Mouse (Mus musculus) forebrain, embryonic 14.5 days (tissue): ENCODE results near the gene Cpne8. TPM values are rescaled to one million over a fixed set of nuclear protein-coding genes. Genes with fewer than 3 reads are reported as not detected.
"Not testable (repeated sequence)": the region's sequence is repeated elsewhere in the genome, so short reads cannot be mapped to it uniquely, and the experiment has no call there.

Experiments
- ATAC-seq: fragments of 200-750 bp; cut with Nextera tagmentation; 2 replicates; pipeline ENCODE4 v1.8.0; 2017; ENCODE audit warnings: mild to moderate bottlenecking, moderate library complexity
- DNase-seq: peaks from one replicate; pipeline ENCODE4 v3.0.0-alpha.2; 2015; ENCODE audit warnings: low spot score
- H3K27ac ChIP-seq: fragments of 300-500 bp; sonication (generic); 2 replicates; pipeline ENCODE4 v1.5.1; 2014; ENCODE audit warnings: low read depth, mild to moderate bottlenecking, control low read depth, low read length, moderate library complexity
- H3K27me3 ChIP-seq: fragments of 300-500 bp; sonication (generic); replicated peaks from 2 replicates; pipeline ENCODE4 v1.6.1; 2014; ENCODE audit warnings: low read length, control low read depth, mixed read lengths; ENCODE audit not compliant: control insufficient read depth, insufficient read depth
- H3K36me3 ChIP-seq: fragments of 300-500 bp; sonication (generic); 2 replicates; pipeline ENCODE4 v1.6.1; 2014; ENCODE audit warnings: low read length, control low read depth; ENCODE audit not compliant: control insufficient read depth, insufficient read depth
- H3K4me1 ChIP-seq: fragments of 300-500 bp; sonication (generic); 2 replicates; pipeline ENCODE4 v1.6.1; 2014; ENCODE audit warnings: antibody characterized with exemption, low read length, control low read depth; ENCODE audit not compliant: control insufficient read depth, insufficient read depth
- H3K4me2 ChIP-seq: fragments of 300-500 bp; sonication (generic); 2 replicates; pipeline ENCODE4 v1.6.1; 2014; ENCODE audit warnings: mild to moderate bottlenecking, control low read depth, low read length
- H3K4me3 ChIP-seq: fragments of 300-500 bp; sonication (generic); 2 replicates; pipeline ENCODE4 v1.5.1; 2014; ENCODE audit warnings: low read depth, low read length, control low read depth
- H3K9ac ChIP-seq: fragments of 300-500 bp; sonication (generic); 2 replicates; pipeline ENCODE4 v1.6.1; 2014; ENCODE audit warnings: mild to moderate bottlenecking, low read length, control low read depth, moderate library complexity
- H3K9me3 ChIP-seq: fragments of 300-500 bp; sonication (generic); replicated peaks from 2 replicates; pipeline ENCODE4 v1.6.1; 2016; ENCODE audit warnings: low read length, control low read depth, mixed read lengths; ENCODE audit not compliant: control insufficient read depth
- WGBS: fragments of 180-500 bp; shearing (Covaris S2); extraction: QIAGEN DNeasy Blood & Tissue Kit; methylation state at CpG from one replicate; pipeline ENCODE4 v1.1.7; 2014; 5-methylcytosine and 5-hydroxymethylcytosine counted together
- polyA plus RNA-seq: library from polyadenylated mRNA; unstranded; fragments of >200 nt; fragmentation: Nextera tagmentation; extraction: Ambion mirVana; gene quantifications from 2 replicates; pipeline ENCODE4 v1.2.1, GENCODE M21; 2014

Cpne8 gene
- polyA plus RNA-seq, 1 experiment from 2014 or later: 4.9 TPM

DNA sequence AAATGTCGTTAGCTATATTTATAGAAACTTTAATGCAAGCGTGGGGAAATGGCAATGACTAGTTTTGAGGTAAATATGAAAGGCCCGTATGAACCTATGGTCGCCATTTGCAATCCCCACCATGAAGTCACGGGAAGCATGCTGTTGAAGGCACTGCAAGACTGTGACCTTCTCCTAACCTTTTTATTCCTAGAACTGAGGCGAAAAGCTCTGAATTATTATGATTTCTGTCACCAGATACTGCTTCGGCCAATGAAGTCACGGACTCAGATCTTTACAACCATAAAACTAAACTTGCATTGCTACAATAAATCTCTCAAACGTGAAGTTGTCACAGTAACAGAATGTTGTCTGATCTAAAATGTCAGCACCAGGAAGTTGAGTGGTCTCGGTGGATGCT lies 33.4 kb downstream of the Cpne8 start:
- Histone ChIP-seq H3K27ac (no peak overlapping the region), H3K27me3 (no peaks in the 10 kb centered on the region), H3K9me3 (no peaks in the 10 kb centered on the region), H3K4me2 (no peak overlapping the region), H3K36me3 (no peaks in the 10 kb centered on the region), H3K9ac (no peak overlapping the region), H3K4me3 (no peak overlapping the region), H3K4me1 (no peaks in the 10 kb centered on the region)
- WGBS: 89% methylated on average over 10 of the region's 10 CpGs
- DNase-seq (no peak), ATAC-seq (no peak)

- no peaks in the 10 kb centered on the region for H3K36me3 ChIP-seq
- DNase-seq (no peak), ATAC-seq (no peak)
- no peaks in the 10 kb centered on the region for H3K27me3 ChIP-seq
- no peaks in the 10 kb centered on the region for H3K9me3 ChIP-seq
- no peaks in the 10 kb centered on the region for H3K4me1 ChIP-seq
- no peak overlapping the region for H3K4me2 ChIP-seq
- H3K4me3 ChIP-seq: no peak overlapping the region
- H3K9ac ChIP-seq: no peak overlapping the region
- H3K27ac ChIP-seq: no peak overlapping the region
- WGBS: 81% methylated on average over 5 of the region's 5 CpGs
Observed at GRCm38 (mm10) chr15:90624201-90624600, 55.0 kb downstream of the Cpne8 start.

GRCm38 (mm10) chr15:90622005-90622404 lies 57.2 kb downstream of the Cpne8 start:
- WGBS: 97% methylated on average over 3 of the region's 3 CpGs
- ATAC-seq: no peak
- DNase-seq: no peak
- H3K27ac ChIP-seq: no peak overlapping the region
- no peak overlapping the region for H3K4me3 ChIP-seq
- no peaks in the 10 kb centered on the region for H3K36me3 ChIP-seq
- H3K9me3 ChIP-seq: no peaks in the 10 kb centered on the region
- H3K9ac ChIP-seq: no peak overlapping the region
- no peak overlapping the region for H3K4me2 ChIP-seq
- no peaks in the 10 kb centered on the region for H3K4me1 ChIP-seq
- no peaks in the 10 kb centered on the region for H3K27me3 ChIP-seq

GRCm38 (mm10) chr15:90619736-90620135 lies 59.5 kb downstream of the Cpne8 start:
- no peak for DNase-seq
- no peaks in the 10 kb centered on the region for H3K4me1 ChIP-seq
- WGBS: 85% methylated on average over 4 of the region's 4 CpGs
- ATAC-seq: no peak
- no peak overlapping the region for H3K27ac ChIP-seq
- no peaks in the 10 kb centered on the region for H3K27me3 ChIP-seq
- no peaks in the 10 kb centered on the region for H3K9me3 ChIP-seq
- no peak overlapping the region for H3K4me2 ChIP-seq
- no peak overlapping the region for H3K9ac ChIP-seq
- no peaks in the 10 kb centered on the region for H3K36me3 ChIP-seq
- H3K4me3 ChIP-seq: no peak overlapping the region

DNA sequence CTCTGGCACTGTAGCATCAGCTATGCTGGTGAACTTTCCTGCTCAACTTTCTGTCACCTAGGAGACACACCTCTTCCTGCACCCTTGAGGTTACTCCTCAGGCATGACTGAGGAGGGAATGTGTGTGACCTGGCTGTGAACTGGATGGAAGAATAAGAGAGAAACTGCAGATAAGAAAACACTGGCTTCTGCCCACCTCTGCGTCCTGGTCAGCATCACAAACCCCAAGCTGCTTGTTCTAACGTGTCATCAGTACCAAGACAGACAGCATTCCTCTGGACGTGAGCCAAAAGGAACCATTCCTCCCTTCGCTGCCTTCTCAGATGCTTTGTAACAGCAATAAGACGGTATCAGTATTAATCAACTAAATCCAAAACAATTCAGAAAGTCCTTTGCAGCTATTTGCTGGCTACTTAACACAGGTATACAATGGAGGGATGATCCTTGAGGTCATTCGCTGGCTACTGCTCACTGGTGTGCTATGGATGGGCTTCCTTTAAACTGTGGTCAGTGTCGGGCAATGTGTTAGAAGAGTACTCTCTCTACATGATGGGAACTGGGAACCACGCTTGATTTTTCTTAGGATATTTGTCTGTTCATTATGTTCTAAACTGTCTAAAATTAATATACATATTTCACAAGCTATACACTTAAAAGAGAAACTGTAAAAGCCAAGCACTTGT lies 63.0 kb downstream of the Cpne8 start:
- no peak for ATAC-seq
- WGBS: 73% methylated on average over 8 of the region's 8 CpGs

GRCm38 (mm10) chr15:90610767-90611166 lies 68.5 kb downstream of the Cpne8 start:
- H3K9ac ChIP-seq, H3K4me2 ChIP-seq, H3K9me3 ChIP-seq, H3K27ac ChIP-seq, H3K4me3 ChIP-seq, ATAC-seq, H3K36me3 ChIP-seq, H3K4me1 ChIP-seq, H3K27me3 ChIP-seq: not testable (repeated sequence)
- 74% methylated on average over 4 of the region's 4 CpGs for WGBS
- peak; percentile 31 for DNase-seq

More for the DNA sequence above, 63.0 kb downstream of the Cpne8 start:
- H3K9ac ChIP-seq: no peak overlapping the region
- DNase-seq: no peak
- H3K36me3 ChIP-seq: no peaks in the 10 kb centered on the region
- no peaks in the 10 kb centered on the region for H3K27me3 ChIP-seq
- H3K4me2 ChIP-seq: no peak overlapping the region
- H3K9me3 ChIP-seq: no peaks in the 10 kb centered on the region
- H3K4me1 ChIP-seq: no peaks in the 10 kb centered on the region
- no peak overlapping the region for H3K4me3 ChIP-seq
- H3K27ac ChIP-seq: no peak overlapping the region

- peak; percentile 35 for DNase-seq
- WGBS: 39% methylated on average over 4 of the region's 4 CpGs
- no peaks in the 10 kb centered on the region for H3K27me3 ChIP-seq
Observed at GRCm38 (mm10) chr15:90609836-90610415, 69.3 kb downstream of the Cpne8 start.

DNA sequence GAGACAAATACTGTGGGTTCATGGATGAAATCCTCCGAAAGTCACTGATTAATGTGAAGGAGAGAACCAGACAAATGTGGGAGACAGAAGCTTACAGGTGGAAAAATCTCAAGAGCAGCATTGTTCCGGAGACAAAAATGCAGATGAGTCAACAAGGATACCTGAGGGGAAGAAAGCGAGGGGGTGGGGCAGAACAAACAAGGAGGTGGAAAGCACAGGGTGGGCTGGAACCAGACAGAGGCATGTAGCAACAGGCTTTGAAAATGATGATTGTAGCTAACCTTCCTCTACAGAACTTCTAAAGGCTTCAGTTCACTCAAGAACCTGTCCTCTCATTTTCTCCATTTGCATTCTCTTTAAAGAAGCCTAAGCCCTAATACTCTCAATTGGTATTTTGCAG lies 70.9 kb downstream of the Cpne8 start:
- WGBS: 90% methylated on average over 3 of the region's 3 CpGs
- Histone ChIP-seq H3K9me3 (no peaks in the 10 kb centered on the region), H3K27me3 (no peaks in the 10 kb centered on the region), H3K36me3 (no peaks in the 10 kb centered on the region), H3K4me2 (no peak overlapping the region), H3K9ac (no peak overlapping the region), H3K27ac (no peak overlapping the region), H3K4me1 (no peaks in the 10 kb centered on the region), H3K4me3 (no peak overlapping the region)
- no peak for ATAC-seq
- DNase-seq: no peak

More at GRCm38 (mm10) chr15:90609836-90610415, 69.3 kb downstream of the Cpne8 start:
- H3K36me3 ChIP-seq: no peaks in the 10 kb centered on the region
- no peak overlapping the region for H3K4me2 ChIP-seq
- H3K27ac ChIP-seq: no peak overlapping the region
- no peak for ATAC-seq
- H3K4me3 ChIP-seq: no peak overlapping the region
- H3K4me1 ChIP-seq: no peaks in the 10 kb centered on the region
- H3K9me3 ChIP-seq: no peaks in the 10 kb centered on the region
- no peak overlapping the region for H3K9ac ChIP-seq

DNA sequence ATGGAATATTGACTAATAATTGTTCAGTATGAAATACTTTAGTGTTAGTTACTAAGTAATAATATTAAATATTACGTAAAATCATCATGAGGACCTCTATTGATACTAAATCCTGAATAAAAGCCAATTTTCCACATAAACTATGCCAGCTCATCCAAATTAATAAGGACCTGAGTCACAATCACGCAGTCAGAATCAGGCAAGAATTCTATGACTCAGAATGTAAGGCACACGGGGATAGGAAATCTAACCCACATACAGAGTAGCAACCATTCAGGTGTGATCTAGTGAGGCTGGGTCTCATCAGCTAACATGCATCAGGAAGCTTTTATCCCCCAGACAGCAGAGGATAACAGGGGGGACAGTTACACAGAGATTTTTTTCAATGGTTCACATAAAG lies 72.1 kb downstream of the Cpne8 start:
- Histone ChIP-seq H3K4me3 (no peak overlapping the region), H3K4me1 (no peaks in the 10 kb centered on the region), H3K27me3 (no peaks in the 10 kb centered on the region), H3K27ac (no peak overlapping the region), H3K36me3 (no peaks in the 10 kb centered on the region), H3K9me3 (no peaks in the 10 kb centered on the region), H3K4me2 (no peak overlapping the region), H3K9ac (no peak overlapping the region)
- no peak for ATAC-seq
- no peak for DNase-seq
- 88% methylated on average over 3 of the region's 3 CpGs for WGBS
